Mouse (Mus musculus) cerebellum, adult 8-10 months (tissue): ENCODE results near the gene Nprl3.
A peak's percentile ranks its signal among the peaks of the same experiment; 100 is the strongest.

Source experiments
- DNase-seq: peaks from one replicate; pipeline ENCODE4 v3.0.0; 2022

Nprl3 gene

DNA sequence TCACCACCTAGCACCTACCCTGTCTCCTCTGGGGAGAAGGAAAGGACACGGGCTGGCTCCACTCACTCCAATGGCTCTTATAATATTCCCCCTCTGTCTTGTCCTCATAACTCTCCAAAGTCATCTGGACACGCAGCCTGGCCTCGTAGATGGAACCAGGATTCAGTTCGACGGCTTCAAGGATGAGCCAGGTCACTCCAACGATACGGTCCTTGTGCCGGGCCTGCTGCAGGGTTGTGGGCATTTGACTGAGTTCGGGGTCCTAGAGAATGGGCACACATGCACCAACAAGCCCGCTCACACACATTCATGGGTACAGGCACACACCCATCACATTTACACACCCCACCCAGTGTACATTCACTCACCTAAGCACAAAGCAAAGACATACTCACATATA, 74.4 kb downstream of the Nprl3 start:
- DNase-seq = no peak

- no peak for DNase-seq
Measured at GRCm38 (mm10) chr11:32190603-32191110, 76.8 kb downstream of the Nprl3 start.

DNA sequence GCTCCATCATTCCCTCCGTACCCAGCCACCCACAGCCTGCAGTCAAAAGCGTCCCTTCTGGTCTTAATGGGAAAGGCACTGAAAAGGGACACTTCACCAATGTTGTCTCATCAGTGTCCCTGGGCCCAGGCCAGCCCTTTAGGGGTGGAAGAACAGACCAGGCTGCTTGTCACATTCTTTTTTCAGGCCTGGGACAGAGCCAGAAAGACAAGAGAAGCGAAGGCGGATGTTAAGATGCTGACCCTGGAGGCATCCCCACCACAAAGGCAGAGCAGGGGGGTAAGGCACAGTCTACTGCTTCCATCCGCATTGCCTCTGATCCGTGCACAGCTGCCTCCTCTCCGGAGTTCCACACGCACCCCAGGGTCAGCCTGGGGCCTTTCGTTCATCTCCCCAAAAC, 77.4 kb downstream of the Nprl3 start:
- no peak for DNase-seq

- DNase-seq = no peak
Measured at GRCm38 (mm10) chr11:32189434-32189833, 78.1 kb downstream of the Nprl3 start.

- no peak for DNase-seq
Measured at GRCm38 (mm10) chr11:32188881-32189280, 78.6 kb downstream of the Nprl3 start.

DNA sequence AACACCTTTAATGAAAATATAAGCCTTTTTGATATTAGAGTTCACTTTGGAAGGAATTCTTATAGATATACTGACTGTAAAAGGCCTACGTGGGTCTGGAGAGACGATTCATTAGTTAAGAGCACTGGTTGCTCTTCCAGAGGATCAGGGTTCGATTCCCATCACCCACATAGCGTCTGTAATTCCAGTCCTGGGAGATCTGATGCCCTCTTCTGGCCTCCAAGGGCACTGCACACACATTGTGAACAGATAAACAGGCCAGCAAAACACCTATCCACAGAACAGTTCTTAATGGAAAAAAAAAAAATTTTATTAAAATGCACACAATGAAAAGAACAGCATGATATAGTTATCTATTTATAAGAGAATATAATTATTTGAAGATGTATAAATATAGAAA, 80.3 kb downstream of the Nprl3 start:
- no peak for DNase-seq

GRCm38 (mm10) chr11:32186031-32186430, 81.5 kb downstream of the Nprl3 start:
- no peak for DNase-seq

GRCm38 (mm10) chr11:32184469-32184868, 83.0 kb downstream of the Nprl3 start:
- no peak for DNase-seq

- peak; percentile 92 for DNase-seq
Measured at GRCm38 (mm10) chr11:32181973-32182868, 85.3 kb downstream of the Nprl3 start.

- no peak for DNase-seq
Measured at GRCm38 (mm10) chr11:32181246-32181645, 86.3 kb downstream of the Nprl3 start.

DNA sequence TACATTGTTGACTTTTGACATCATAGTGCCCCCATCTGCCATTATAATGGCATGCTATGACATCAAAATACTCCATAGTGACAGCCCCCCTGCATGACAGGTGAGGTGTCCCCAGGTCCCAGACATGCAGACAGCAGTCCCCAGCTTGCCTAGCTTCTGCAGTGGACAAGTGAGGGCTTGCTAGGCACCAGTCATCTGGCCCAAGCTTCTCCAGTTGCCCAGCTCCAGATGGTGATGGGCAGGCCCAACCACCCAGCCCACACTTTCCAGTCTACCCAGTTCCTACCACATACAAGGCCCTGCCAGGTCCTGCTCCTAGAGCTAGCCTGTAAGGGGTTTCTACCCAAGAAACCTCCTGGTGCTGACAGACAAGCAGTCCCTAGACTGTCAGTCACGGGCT, 89.0 kb downstream of the Nprl3 start:
- no peak for DNase-seq
